Mouse (Mus musculus): ENCODE measurements around the gene Zfp523.
A peak's percentile ranks its signal among the peaks of the same experiment; 100 is the strongest.

The Zfp523 gene

DNA sequence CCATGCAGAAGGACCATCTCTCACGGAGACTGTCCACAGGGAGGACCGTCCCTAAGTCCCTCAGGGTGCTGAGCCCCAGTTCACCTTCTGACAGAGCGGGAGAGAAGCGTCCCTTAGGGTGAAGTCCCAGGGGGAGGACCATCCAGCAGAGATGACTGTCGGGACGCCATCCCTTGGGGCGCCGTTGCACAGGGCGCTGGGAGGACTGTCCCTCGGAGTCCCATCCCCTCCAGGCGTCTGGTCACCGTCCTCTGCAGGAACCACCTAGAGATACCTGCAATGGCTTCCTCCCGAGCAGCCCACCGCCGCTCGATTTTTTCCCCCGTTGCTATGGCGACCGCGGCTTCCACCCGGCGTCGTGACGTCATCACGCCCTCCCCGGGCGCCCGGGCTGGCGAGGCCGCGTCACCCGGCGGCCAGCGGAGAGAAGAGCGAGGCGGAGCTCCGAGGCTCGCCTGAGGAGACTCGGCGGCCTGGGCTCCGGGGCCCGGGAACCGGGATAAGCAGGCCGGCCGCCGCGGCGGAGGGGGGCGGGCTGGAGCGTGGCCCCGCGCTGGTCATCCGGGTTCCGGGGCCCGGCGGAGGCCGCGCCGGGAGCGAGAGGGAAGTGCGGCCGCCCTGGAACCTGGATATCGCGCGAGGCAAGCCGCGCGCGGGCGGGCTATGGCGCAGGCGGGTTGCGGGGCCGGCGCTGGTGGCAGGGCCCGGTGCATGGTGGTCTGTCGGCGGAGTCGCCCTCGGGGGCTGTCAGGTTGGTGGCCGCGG is at the start of gene Zfp523:
Zfp523 (plus strand) TSS at position 355 of the 765 bp plus-strand sequence.
- peak; percentile 87 for DNase-seq (ENCODE audit: low spot score)

DNA sequence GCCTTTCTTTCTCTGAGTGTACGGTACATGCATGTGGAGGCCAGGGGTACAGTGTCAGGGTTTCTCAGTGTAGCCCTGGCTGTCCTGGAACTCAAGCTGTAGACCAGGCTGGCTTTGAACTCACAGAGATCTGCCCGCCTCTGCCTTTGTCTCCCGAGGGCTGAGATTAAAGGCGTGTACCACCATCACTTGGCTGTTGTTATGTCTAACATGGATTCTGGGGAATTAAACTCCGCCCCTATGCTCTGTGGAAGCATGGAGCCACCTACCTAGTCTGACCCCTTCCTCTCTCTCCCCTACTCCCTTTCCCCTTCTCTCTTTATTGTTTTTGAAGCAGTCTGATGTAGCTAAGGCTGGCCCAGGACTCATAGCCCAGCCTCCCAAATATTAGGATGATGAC is 47.1 kb upstream of the Zfp523 start:
- no peak for DNase-seq (ENCODE audit: low spot score)

DNA sequence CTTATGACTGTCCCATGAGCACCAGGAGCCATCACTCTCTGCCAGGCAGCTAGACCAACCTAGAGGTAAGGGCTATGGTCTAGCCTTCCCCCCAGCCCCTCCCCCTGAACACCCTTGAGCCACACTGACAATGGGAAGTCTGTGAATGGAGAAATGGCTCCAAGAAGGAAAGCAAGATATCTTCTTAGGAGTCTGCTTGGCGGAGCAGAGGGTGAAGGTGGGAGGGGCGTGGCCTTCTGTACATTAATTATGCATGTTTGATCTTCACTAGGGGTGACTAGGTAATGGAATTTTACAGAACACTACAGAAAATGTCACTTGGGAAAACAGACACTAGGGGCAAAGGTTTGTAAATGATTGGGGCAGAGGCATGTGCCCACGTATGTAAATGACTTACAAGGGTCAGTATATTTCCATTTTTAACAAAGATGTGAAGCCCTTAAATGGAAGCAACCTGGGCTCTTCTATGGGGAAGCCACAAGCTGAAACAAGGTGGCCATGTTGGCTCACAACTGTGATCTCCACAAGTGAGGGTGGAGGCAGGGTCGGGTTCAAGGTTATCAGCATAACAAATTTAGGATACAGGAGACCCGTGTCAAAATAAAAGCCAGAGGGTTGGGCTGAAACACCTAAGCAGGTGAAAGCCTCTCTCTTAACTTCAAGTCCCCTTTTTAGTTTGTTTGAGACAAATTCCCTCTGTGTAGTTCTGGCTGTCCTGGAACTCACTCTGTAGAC is 46.4 kb upstream of the Zfp523 start:
- DNase-seq (ENCODE audit: low spot score) = no peak

DNA sequence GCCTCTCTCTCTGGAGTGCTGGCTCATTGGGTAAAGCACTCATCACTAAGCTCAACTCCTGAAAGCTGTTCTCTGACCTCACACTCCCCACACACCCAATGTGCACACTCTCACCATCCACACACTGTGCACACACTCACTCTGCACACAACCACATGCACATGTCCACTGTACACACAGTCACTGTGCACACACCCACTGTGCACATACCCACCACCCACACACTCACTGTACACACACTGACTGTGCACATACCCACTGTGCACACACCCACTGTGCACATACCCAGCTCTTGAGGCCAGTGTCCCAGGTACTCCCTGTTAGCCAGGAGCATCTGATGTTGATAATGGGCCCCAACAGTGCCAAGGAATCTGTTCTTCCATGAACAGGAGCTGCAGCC is 45.8 kb upstream of the Zfp523 start:
- no peak for DNase-seq (ENCODE audit: low spot score)

DNA sequence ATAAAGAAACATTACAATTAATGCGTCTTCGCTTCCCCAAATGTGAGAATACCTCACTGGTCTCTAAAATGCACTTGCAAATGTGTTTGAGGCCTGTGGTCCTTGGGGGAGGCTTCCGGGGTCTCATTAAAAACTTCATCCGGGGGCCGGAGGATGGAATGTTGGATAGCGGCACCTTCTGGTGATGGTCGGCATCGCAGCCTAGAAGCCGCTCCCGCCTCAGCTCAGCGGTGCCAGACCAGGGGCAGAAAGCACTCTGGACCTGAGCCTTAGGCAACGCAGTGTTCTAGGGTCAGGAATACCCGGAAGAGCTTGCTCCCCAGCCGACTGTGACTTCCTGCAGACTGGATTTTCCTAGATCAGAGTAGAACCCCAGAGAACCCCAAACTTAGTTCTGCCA is 43.7 kb upstream of the Zfp523 start:
- peak; percentile 23 for DNase-seq (ENCODE audit: low spot score)

DNA sequence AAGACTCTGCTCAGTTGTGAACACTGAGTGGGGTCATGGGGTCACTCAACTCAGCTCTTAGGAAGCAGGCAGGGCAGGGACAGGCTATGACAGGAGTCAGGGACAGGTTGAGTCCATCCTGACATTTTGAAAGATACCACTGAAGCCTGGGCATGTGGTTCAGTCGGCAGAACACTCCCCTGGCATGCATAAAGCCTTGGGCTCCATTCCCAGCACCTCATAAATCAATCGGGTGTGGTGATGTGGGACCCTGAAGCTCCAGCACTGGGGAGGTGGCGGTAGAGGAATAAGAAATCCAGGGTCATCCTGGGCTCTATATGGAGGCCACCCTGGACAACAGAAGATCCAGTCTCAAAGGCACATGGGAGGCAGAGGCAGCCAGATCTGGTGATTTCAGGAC is 41.4 kb upstream of the Zfp523 start:
- no peak for DNase-seq (ENCODE audit: low spot score)

DNA sequence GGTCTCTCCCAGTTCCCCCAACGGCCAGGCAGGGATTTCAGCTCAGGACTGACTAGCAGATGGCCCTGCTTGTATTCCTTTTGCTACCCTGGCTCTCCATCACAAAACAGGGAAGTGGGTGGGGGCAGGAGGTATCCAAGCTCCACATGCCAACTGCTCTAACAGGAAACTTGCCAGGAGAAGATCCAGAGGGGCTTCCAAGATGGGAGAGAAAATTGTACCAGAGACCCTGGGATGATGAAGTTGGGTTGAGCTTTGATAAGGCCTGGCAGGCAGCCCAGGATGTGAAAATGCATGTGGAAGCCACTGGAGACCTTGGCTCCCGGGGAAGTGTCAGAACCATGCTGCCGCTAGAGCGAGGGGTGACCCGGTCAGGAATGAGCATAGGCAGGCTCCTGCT is 40.7 kb upstream of the Zfp523 start:
- no peak for DNase-seq (ENCODE audit: low spot score)

DNA sequence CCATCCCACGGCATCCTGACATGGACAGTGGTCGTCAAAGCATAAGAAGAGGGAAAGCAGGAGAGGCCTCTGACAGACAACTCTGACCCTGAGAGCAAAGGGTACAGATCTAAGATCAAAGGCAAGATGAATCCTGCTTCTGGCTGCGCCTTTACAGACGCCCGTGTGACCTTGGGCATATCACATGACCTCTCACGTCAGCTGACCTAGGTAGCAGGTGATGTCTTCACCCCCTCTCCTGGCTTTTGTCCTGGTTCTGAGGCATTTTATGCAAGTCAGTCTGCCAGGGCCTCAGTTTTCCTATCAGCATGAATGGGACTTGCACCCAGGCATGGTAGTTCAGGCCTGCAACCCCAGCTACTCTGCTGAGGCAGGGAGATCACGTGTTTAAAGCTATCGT is 38.9 kb upstream of the Zfp523 start:
- DNase-seq (ENCODE audit: low spot score) = no peak

DNA sequence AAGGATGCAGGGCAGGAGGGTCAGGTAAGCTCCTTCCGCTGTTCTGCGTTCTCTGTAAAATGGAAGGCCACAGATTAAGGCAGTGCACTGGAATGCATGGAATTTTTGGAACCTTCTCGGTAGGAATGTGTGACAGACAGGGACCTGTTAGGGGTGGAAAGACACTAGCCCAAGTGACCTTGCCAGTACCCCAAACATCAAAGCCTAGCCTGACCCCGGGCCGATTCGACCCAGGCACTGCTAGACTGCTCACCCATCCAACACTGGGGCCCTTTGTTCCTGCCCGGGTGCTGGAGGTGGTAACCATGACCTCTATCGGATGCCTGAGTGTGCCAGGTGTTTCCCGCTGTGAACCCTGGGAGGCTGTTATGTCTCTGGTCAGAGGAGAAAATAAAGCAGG is 38.2 kb upstream of the Zfp523 start:
- DNase-seq (ENCODE audit: low spot score) = no peak

DNA sequence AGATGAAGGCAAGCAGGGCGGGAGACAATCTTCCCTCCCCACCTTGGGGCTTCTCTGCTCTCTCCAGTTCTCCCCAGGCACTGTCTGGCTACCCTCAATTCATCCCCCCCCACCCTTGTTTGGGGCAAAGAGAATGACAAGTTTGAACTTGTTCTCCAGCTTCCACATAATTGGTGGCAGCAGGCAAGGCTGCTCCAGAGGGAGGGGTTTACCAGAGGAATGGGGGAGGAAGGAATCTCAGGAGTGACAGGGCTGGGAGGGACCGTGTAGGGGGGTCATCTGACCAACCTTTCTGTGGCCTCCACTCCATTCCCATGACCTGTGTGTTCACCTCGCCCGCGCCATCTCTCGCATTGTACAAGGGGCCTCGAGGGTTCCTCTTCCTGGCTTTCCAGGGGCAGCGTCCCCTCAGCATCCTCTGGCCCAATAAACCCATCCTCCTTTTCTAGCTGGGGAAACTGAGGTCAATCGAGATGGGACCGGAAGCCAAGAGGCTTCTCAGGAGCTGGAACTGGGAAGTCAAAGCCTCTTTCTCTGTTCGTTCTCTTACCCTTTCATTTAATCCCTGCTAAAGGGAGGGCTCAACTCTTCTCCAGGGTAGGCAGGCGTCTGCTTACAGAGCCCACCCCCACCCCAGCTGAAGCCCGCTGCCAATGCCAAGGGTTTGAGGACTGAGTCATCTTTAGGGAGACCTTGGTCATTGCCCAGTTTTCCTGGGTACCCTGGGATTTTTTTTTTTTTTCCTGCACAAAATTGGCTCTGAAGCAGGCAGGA is 36.3 kb upstream of the Zfp523 start:
- DNase-seq (ENCODE audit: low spot score) = no peak

DNA sequence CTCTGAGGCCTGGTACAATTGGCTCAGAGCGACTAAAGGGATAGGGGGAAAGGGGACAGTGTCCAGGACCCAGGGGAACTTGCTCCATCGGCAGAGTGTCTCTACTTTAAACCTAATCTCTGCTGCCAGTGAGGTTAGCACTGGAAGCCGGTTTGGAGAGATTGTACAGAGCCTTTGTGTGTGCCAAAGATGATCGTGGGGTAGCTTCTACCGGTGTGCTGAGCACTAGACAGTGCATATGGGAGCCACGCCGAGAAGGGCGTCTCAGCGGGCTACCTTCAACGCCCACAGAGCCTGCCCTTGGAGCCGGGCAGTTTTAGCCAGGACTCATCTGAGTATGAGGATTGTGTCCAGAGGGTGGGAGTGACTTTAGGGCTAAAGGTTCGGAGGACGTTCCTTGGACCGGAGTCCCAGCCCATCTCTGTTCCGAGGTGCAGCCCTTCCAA is 35.7 kb upstream of the Zfp523 start:
- DNase-seq (ENCODE audit: low spot score) = no peak

DNA sequence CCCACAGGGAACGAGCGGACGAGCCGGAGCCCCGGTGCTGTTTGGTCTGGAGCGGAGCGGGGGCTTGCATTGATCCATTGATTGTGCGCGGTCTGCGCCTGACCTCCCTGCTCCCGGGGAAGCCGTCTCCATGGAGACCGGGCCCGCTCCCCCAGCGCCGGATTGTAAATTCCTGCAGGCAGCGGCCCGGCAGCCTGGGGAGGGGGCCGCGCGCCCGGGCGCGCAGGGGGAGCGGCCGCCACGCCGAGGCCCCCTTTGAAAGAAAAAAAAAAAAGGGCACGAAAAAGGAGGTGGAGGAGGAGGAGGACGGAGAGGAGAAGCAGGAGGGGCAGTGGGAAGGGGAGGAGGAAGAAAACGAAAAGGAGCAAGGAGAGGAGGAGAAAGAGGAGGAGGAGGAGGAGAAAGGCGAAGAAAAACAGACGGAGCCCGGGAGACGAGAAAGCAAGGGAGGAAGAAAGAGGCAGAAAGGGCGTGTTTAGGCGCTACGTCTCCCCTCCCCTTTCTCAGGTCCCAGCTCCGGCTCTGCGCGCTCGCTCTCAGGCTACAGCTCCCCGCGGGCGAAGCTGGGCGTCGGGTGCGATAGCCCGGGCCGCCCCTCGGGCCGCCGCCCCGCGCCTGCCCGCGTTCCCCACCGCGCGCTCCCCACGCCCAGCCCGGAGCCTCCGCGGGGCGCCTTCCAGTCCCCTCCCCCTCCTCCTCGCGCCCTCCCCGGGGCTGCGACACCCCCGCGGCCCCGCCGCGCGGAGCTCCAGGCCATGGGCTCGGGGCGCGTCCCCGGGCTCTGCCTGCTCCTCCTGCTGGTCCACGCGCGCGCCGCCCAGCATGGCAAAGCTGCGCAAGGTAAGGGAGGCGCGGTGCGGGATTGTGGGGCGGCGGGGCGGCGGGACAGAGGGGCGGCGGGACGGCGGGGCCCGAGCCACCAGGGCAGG is 34.9 kb upstream of the Zfp523 start, which contains the start of gene Scube3:
Scube3 (plus strand) TSS at position 371 of the 929 bp plus-strand sequence.
- DNase-seq (ENCODE audit: low spot score) = no peak

DNA sequence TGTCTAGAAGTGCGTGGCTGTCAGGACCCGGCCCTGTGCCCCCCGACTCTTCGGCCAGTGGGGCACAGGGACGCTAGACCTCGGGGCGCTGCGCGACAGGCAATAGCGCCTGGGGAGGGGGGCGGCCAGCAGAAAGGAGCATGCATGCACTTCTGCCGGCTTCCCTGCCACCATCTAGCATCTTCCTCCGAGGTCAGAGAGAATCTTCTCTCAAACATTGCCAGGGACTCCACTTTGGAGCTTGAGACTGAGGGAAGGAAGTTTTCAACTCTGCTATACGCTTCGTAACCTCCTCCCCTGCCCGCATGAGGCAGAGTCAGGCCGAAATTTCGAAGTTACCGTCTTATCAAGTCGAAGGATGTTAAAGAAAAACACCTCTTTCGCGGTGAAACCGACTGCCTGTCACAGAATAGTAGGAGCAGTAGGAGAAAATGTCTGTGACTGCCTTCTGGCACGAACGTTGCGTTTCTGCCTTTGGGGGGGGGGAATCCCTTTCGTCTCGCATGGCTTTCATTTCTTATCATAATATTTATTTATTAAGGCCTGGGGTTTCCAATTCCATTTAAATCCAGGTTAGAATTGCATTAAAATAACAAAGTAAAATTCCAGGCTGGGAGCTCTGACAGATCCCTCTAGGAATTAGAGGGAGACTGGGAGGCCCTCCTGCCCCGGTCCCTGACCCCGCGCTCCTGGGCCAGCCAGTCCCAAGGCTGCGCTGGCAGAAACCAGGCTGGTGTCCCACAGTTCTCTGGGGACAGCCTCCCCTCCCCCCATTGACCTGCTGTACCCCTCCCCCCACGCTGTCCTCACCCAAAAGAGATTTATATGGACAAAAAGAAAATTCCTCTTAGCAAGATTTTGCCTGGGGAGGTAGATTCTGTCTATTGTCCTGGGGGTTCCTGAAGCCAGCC is 34.0 kb upstream of the Zfp523 start:
- DNase-seq (ENCODE audit: low spot score) = no peak

DNA sequence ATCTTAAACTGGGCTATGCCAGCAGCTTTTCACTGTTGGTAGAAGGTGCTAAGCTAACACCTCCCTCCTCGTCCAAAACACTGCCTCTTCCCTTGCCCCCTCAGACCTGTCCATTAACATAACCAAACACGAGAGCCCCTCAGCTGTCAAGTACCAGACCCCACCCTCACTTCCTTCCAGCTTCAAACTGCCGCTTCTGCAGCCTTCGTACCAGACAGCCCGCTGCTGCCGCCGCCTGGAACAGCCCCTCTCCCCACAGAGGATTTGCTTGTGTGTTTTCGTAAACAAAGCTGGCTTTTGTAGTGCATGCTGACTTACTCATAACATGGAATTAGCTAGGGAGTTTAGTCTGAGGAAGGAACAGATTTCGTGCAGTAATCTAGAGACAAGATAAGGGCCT is 33.2 kb upstream of the Zfp523 start:
- DNase-seq (ENCODE audit: low spot score) = no peak

DNA sequence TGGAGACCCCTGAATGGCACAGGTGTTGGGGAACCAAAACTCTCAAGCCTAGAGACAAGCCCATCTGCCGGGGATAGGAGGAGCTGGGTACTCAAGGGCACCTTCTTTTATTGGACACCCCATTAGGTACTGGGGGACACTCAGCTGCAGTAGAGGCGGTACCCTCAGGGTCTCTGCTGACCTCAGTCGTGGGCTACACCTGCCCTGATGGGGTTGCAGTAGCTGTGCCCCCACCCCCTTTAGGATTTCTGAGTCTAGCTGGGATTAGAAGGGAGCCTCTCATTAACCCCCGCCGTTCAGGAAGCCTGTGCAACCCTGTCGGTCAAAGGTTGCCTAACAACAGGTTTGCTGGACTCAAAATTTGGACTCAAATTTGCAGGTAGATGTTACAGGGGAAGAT is 32.7 kb upstream of the Zfp523 start:
- DNase-seq (ENCODE audit: low spot score) = no peak

DNA sequence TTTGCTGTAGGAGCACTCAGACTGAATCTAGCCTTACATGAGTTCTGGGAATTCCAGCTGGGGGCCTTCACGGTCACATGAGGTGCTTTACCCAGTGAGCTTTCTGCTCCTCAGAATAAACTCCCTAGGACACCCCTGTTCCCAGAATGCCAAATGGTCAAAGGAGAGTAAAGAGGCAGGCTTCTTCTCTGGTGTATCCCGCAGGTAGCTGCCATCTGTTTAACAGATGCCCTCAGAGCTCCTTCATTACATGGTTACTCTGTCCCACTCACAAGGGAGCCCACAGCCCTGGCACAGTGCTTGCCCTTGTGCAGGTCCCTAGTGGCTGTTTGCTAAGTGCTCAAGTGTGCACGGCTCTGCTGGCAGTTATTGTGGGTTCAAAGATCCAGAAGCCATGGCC is 28.6 kb upstream of the Zfp523 start:
- no peak for DNase-seq (ENCODE audit: low spot score)

DNA sequence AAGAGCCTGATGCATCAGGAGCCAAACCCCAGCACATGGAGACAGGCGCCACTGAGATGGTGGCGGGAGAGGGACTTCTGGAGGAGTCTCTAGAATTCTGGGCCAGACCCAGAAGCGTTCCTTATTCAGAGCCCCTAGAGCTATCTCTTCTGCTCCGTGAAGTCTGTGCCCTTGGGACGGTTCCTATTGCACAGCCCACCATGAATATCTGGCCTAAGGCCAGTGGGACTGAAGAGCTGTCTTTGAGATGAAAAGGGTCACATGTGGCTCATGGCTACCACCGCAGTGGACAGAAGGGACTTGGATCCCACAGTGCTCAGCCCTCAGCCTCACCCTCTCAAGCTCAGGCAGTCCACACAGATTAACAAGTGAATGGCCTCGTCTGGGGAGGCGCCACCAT is 27.2 kb upstream of the Zfp523 start:
- DNase-seq (ENCODE audit: low spot score) = no peak

DNA sequence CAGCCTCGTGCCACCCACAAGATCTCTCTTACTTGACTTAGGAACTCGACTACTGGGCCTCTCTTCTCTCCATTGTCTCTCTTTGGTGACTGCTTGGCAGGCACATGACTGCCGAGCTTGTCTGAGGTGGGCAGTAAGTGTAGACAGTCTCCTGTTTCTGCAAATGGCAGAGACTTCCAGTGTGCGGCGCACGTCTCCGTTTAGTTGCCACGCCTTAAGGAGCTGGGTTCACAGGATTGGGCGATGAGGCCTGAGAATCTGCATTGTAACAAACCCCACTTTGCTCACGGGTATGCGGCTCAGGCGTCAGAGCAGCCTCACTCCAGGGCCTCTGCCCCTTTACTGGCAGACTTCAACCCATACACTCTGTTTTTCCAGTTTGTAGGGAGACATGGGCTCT is 26.5 kb upstream of the Zfp523 start:
- DNase-seq (ENCODE audit: low spot score) = no peak

DNA sequence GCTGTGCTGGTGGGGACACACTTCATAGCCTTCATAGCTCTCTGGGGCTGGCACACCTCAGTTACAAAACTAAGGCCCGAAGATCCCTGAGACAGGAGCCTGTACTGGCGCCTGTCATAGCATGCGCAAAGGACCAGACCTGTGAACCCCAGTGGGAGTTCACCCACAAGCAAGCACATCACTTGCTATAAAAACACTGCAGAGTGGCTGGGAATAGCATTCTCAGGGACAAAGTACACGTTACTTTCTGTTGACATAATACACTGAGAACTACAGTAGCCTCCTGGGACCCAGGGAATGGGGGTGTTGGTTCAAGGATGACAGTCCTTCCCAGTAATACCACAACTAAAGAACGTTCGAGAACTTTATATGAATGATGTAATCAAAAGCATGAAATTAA is 23.8 kb upstream of the Zfp523 start:
- no peak for DNase-seq (ENCODE audit: low spot score)

DNA sequence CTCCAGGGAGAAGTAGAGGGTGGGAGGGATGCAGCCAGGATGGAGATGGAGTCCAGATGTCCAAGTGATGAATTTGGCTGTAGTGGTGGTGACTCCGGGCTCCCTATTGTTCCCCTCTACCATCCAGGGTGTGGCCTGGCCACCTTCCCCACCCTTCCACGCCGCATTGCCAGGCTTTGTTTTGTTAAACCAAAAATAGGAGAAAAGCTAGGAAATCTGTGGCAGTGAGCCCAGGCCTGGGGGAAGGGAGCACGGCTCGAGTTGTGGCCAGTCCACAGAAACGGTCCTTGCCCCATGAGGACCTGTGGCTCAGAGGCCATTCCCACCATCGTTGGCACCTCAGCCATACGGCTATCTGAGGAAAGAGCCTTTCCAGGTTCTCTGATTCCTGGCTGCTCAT is 22.0 kb upstream of the Zfp523 start:
- DNase-seq (ENCODE audit: low spot score) = no peak

DNA sequence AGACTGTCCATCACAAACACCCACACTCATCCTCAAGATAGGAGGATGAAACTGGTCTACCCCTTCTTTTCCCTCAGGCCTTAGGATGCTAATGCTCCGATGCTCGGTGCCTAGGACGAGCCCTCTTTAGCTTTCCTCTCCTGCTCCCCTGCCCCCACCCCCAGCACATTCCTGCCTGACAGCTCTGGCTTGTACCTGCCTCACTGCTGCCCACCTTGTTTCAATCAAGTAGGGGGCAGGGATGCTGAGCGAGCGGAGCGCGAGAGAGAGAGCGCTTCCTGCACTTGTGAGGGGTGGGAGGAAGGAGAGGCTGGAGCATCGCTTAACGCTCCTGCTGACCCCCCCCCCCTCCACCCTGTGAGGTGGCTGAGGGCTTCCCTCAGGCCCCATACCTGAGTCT is 16.6 kb upstream of the Zfp523 start:
- no peak for DNase-seq (ENCODE audit: low spot score)

Measured in lung, postnatal 25 days (tissue).